Mouse (Mus musculus): Measurements from ENCODE around the gene Mrps35.
A peak's percentile ranks its signal among the peaks of the same experiment; 100 is the strongest.

Mrps35 gene

GRCm38 (mm10) chr6:147088517-147088916 is 46.0 kb downstream of the Mrps35 start:
- no peak for DNase-seq (ENCODE audit: low read depth)

GRCm38 (mm10) chr6:147090191-147090590 is 47.6 kb downstream of the Mrps35 start:
- DNase-seq (ENCODE audit: low read depth) = peak; percentile 31

GRCm38 (mm10) chr6:147091136-147092120 is 48.9 kb downstream of the Mrps35 start, which contains the start of gene Klhl42:
Gene Klhl42 (plus strand): TSS chr6:147091379.
- peak; percentile 89 for DNase-seq (ENCODE audit: low read depth)

- peak; percentile 62 for DNase-seq (ENCODE audit: low read depth)
Measured at GRCm38 (mm10) chr6:147092136-147092535, 49.6 kb downstream of the Mrps35 start.

GRCm38 (mm10) chr6:147094771-147095170 is 52.2 kb downstream of the Mrps35 start:
- no peak for DNase-seq (ENCODE audit: low read depth)

- DNase-seq (ENCODE audit: low read depth) = peak; percentile 33
Measured at GRCm38 (mm10) chr6:147096109-147096508, 53.5 kb downstream of the Mrps35 start.

- DNase-seq (ENCODE audit: low read depth) = no peak
Measured at GRCm38 (mm10) chr6:147096934-147097333, 54.4 kb downstream of the Mrps35 start.

- DNase-seq (ENCODE audit: low read depth) = no peak
Measured at GRCm38 (mm10) chr6:147097346-147097929, 54.9 kb downstream of the Mrps35 start.

- DNase-seq (ENCODE audit: low read depth) = no peak
Measured at GRCm38 (mm10) chr6:147099458-147100277, 57.1 kb downstream of the Mrps35 start.

- DNase-seq (ENCODE audit: low read depth) = no peak
Measured at GRCm38 (mm10) chr6:147102293-147102692, 59.7 kb downstream of the Mrps35 start.

GRCm38 (mm10) chr6:147105529-147105928 is 63.0 kb downstream of the Mrps35 start:
- DNase-seq (ENCODE audit: low read depth) = no peak

- DNase-seq (ENCODE audit: low read depth) = no peak
Measured at GRCm38 (mm10) chr6:147106716-147107115, 64.2 kb downstream of the Mrps35 start.

GRCm38 (mm10) chr6:147109283-147109682 is 66.7 kb downstream of the Mrps35 start:
- DNase-seq (ENCODE audit: low read depth) = no peak

GRCm38 (mm10) chr6:147116579-147116978 is 74.0 kb downstream of the Mrps35 start:
- DNase-seq (ENCODE audit: low read depth) = peak; percentile 75

- DNase-seq (ENCODE audit: low read depth) = peak; percentile 44
Measured at GRCm38 (mm10) chr6:147117764-147118163, 75.2 kb downstream of the Mrps35 start.

GRCm38 (mm10) chr6:147118190-147118589 is 75.6 kb downstream of the Mrps35 start:
- DNase-seq (ENCODE audit: low read depth) = no peak

GRCm38 (mm10) chr6:147121320-147121719 is 78.8 kb downstream of the Mrps35 start:
- DNase-seq (ENCODE audit: low read depth) = peak; percentile 43

Data from NIH3T3 (cell line).